In the genomic region with DNA sequence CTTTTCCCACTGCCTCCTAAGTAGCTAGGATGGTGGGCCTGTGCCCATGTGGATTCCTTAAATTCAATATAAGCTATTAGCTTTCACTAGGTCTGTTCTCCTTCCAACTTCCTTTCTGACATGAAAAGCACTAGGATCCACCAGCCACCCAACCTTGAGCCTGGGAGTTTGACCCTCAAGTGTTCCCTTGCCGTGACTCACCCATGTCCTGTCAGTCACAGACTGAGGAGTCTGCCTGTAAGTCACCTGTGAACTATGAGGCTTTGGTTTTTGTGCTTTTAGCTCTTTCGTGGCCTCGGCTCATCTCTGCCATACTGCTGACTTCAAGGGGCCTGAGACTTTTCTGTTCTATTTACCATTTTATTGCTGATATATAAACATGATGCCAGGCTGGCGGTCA, we compare ENCODE assay signal across 18 mouse cellular contexts.
"Had no signal": no experiment of that assay in that cellular context is flagged by ENCODE, and none has a peak within 500 bp of the region (broad histone marks: within the 10 kb centered on the region; RNA-seq: fewer than 3 reads in every experiment).

No protein-coding gene starts in this region.

- H3K9ac ChIP-seq: lung, embryonic 14.5 days; midbrain, embryonic 13.5 days; midbrain, embryonic 15.5 days; neural tube, embryonic 13.5 days; neural tube, embryonic 15.5 days had no signal

- H3K9me3 ChIP-seq: midbrain, embryonic 10.5 days; midbrain, embryonic 13.5 days; midbrain, embryonic 15.5 days; neural tube, embryonic 13.5 days; neural tube, embryonic 15.5 days had no signal

- ATAC-seq: midbrain, embryonic 13.5 days; midbrain, embryonic 15.5 days had no signal

- DNase-seq: lung, adult 18-20 months; lung, embryonic 14.5 days; lung, postnatal 10 days; lung, postnatal 4 days; retina, postnatal 1 day; right cerebral cortex, adult 18-20 months; right cerebral cortex, postnatal 25 days; right cerebral cortex, postnatal 4 days; spleen, adult 18-20 months; thymus, adult 18-20 months; thymus, postnatal 14 days; thymus, postnatal 36 days had no signal

- H3K4me2 ChIP-seq: lung, embryonic 14.5 days; midbrain, embryonic 13.5 days; midbrain, embryonic 15.5 days; neural tube, embryonic 13.5 days; neural tube, embryonic 15.5 days had no signal

- H3K27me3 ChIP-seq: midbrain, embryonic 13.5 days; midbrain, embryonic 15.5 days; neural tube, embryonic 13.5 days; neural tube, embryonic 15.5 days had no signal

- H3K36me3 ChIP-seq: midbrain, embryonic 10.5 days; midbrain, embryonic 13.5 days; midbrain, embryonic 15.5 days; neural tube, embryonic 13.5 days; neural tube, embryonic 15.5 days had no signal

- H3K27ac ChIP-seq: midbrain, embryonic 10.5 days; midbrain, embryonic 13.5 days; midbrain, embryonic 15.5 days; neural tube, embryonic 13.5 days; neural tube, embryonic 15.5 days had no signal

- H3K4me3 ChIP-seq: midbrain, embryonic 10.5 days; midbrain, embryonic 13.5 days; midbrain, embryonic 15.5 days; myocyte; neural tube, embryonic 13.5 days; neural tube, embryonic 15.5 days had no signal
